Mouse (Mus musculus): ENCODE results near the gene Ntmt1. TPM values are rescaled to one million over a fixed set of nuclear protein-coding genes. Genes with fewer than 3 reads are reported as not detected.
A peak's percentile ranks its signal among the peaks of the same experiment; 100 is the strongest.

Gene Ntmt1
- polyA plus RNA-seq, 1 experiment = 14.6 TPM

DNA sequence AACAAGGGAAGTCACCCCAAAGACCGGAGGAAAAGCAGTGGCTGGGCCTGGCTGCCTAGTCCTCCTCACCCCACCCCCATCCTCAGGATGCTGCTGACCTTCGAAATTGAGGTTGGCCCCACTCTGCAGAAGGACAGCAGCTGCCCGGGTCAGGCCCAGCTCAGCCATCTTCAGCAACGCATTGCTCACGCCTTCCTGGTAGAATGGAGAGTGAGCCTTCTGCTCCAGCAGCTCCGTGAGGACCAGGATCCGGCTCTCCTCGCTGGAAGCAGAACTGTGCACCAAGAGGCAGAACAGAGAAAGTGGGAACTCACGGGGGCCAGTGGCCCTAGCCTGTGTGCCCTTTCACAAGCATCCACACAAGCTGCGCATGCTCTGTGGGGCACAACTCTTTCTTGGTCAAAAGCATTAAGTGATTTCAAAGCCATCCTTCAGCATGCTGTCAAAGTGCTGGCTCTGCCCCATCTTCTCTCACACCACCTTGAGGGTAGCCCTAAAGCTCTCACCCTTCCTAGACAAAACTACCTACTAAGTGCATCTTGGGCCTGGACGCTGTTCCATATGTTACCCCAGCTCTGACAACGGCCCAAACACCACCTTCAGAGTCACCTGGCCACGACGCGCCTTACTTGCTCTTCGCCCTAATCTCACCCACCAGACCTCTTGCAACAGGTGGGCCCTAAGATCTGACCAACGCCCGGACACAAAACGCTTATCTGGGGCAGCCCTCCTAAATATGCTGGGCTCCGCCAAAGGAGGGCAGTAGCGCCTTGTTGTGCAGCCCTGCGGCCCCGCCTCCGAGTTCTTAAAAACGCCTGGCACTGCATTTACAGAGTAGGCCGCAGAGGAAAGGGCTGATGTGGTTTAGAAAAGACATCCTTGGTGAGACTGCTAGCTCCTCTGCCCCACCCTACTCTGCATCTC is 19.5 kb downstream of the Ntmt1 start:
- Histone ChIP-seq H3K4me3 (ENCODE audit: insufficient read depth, low read depth, low read length) (peak overlapping the region; percentile 89), H3K27ac (replicated peaks; ENCODE audit: low read depth, low read length) (no peak overlapping the region), H3K4me1 (ENCODE audit: control insufficient read depth, insufficient read depth, insufficient read length, low read length) (peaks cover 7% of the 10 kb centered on the region)

DNA sequence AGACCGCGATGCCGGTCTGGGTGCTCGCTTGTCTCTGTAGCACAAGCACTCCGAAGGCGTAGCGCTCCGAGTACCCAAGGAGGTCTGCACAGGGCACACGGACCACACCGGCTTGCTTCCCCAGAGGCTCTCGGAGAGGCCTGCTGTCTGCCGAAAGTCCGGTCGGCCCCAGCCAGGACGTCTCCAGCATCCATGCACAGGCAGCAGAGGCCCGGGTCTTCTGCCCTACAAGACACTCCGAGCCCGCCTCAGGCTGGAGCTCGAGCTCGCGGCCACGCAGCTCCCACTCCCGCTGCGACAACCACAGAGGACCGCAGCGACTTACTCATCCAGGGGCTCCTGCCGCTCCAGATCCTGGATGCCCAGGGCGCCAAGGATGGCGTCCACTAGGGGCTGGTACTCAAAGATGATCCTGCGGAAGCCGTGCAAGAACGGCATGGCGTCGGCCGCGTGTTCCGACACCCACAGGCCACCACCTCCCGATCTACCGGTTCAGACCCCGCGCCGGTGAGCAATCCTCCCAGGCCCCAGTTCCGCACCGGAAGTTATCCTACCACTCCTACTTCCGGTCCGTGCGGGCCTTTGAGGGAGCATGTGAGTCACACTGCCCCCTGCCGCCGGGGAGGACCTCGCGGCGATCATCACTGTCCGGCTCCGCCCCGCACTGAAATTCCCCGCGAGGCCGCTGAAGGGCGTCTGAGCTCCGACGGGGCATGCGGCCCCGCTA is 20.3 kb downstream of the Ntmt1 start:
- Histone ChIP-seq H3K4me1 (ENCODE audit: control insufficient read depth, insufficient read depth, insufficient read length, low read length) (peaks cover 7% of the 10 kb centered on the region), H3K4me3 (ENCODE audit: insufficient read depth, low read depth, low read length) (peak overlapping the region; percentile 89), H3K27ac (replicated peaks; ENCODE audit: low read depth, low read length) (peak overlapping the region; percentile 32)

DNA sequence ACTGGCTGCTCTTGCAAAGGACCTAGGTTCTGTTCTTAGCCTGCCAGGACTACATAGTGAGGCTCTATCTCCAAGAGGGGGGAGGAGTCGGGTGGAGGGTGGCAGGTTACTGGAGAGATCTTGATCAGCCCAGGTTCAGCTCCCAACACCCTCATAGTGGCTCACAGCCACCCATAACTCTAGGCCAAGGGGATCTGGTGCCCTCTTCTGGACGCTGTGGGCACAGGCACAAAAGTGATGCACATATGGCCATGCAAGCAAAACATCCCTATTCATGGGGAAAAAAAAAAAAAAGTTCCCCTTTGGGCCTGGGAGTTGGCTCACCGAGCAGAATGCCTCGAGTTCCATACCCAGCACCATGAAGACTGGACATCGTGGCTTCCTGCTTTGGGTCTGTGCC is 21.7 kb downstream of the Ntmt1 start:
- Histone ChIP-seq H3K4me1 (ENCODE audit: control insufficient read depth, insufficient read depth, insufficient read length, low read length) (peaks cover 7% of the 10 kb centered on the region), H3K27ac (replicated peaks; ENCODE audit: low read depth, low read length) (no peak overlapping the region), H3K4me3 (ENCODE audit: insufficient read depth, low read depth, low read length) (no peak overlapping the region)

DNA sequence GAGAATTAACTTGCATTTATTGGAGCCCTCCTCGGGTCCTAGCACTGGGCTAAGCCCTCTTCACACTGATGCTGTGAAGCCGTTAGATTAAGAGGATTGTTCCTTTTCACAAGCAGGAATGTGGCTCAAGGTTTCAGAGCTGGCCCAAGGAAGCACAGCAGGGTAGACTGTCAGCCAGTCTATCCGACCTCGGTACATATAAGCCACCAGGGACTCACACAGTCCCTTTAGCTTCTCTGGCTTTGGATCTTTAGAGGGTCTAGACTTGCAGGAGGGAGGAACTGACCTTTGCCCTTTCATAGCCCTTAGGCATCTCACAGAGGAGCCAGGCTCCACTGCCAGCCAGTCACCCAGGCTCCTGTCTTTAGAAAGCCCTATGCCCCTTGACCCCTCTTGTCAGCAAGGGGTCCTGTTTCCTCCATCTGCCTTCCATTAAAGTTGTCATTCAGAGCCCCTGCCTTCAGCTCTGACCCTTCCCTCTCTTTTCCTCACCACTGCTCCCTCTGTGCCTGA is 22.7 kb downstream of the Ntmt1 start, which contains the start of gene Asb6:
Asb6 (minus strand) TSS at position 51 of the 513 bp plus-strand sequence.
- Histone ChIP-seq H3K4me3 (ENCODE audit: insufficient read depth, low read depth, low read length) (no peak within 1 kb of the TSS), H3K27ac (replicated peaks; ENCODE audit: low read depth, low read length) (no peak within 1 kb of the TSS), H3K4me1 (ENCODE audit: control insufficient read depth, insufficient read depth, insufficient read length, low read length) (peaks cover 7% of the 10 kb centered on the region)

DNA sequence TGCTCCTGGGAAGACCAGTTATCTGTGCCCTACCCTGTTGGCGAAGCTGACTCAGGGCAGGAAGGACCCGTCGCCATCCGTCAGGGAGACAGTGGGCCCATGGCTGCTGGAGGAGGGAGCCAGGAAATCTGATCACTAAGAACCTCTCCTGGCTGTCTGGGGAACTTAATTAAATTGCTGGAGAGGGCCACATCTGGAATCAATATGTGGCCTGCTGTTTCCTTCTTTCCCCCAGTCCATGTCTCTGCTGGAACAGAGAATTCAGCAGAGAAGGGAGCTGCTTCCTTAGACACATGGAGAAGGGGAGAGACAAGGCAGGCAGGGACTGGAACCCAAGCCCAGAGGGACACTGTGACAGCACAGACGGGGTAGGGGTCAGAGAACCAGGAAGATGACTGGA is 26.0 kb downstream of the Ntmt1 start:
- no peaks in the 10 kb centered on the region for H3K4me1 ChIP-seq (ENCODE audit: control insufficient read depth, insufficient read depth, insufficient read length, low read length)
- H3K4me3 ChIP-seq (ENCODE audit: insufficient read depth, low read depth, low read length) = no peak overlapping the region
- no peak overlapping the region for H3K27ac ChIP-seq (replicated peaks; ENCODE audit: low read depth, low read length)

DNA sequence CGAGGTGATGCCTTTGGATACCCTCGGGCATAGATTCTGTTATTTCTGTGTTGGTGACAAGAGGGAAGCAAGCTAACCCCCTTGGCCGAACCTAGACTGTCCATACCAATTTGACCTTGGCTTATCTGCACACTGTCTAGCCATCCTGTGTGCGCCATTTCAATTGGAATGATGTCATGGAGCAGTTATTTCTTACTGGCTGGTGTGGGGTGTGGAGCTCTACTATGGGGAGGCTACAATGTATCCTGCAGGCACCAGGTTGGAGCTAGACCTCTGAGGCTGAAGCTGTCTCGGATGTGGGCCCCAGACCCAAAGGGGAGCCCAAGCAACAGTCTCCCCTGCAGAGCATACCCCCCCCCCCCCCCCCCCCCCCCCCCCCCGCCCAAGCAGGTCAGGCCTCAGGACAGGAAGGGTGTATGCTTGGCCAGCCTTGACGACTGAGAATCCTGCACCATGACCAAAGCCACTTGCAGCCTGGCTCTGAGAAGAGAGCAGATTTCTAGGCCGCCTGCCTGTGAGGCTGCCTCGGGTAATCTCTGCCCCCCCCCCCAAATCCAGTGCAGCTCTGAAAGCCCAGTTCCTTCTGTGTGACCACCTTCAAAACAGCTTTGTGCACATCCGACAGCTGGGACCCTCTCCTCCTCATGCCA is 26.9 kb downstream of the Ntmt1 start, which contains the start of gene Prrx2:
Prrx2 (plus strand) TSS at position 600 of the 650 bp plus-strand sequence.
- Histone ChIP-seq H3K4me1 (ENCODE audit: control insufficient read depth, insufficient read depth, insufficient read length, low read length) (no peaks in the 10 kb centered on the region), H3K4me3 (ENCODE audit: insufficient read depth, low read depth, low read length) (no peak within 1 kb of the TSS), H3K27ac (replicated peaks; ENCODE audit: low read depth, low read length) (no peak within 1 kb of the TSS)

DNA sequence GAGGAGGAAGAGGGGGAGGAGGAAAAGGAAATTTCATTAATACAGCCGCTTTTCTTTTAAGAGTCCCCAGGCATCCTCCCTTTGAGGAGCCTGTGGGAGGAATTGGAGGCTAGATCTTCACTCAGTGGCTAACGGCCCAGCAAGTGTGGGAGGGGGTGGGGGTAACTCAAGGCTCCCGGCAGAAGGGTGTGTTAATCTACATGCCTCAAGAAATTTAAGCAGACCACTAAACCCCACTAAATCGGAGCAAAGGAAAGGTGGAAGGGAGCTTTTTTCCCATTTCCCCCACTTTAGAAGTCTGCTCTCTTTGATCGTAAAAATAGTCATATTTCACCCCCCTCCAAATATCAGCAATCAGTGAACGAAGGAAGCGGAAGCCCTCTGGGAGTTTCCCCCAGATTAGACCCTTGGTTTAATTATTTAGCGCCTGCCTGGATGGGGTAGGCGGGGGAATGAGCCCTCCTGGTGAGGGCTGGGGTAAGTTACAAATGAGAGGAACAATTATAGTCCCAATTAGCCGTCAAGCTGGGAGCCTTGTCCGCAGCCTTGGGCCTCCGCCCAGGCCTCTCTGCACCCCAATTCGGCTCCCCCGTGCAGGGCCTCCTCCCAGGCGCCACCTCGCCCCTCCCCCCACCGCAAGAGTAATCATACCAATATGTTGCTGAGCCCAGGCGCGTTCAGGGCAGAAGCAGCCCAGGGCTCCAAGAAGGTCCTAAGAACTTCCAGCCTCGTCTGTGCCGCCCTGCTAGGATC is 28.8 kb downstream of the Ntmt1 start:
- Histone ChIP-seq H3K4me1 (ENCODE audit: control insufficient read depth, insufficient read depth, insufficient read length, low read length) (no peaks in the 10 kb centered on the region), H3K27ac (replicated peaks; ENCODE audit: low read depth, low read length) (no peak overlapping the region), H3K4me3 (ENCODE audit: insufficient read depth, low read depth, low read length) (no peak overlapping the region)

DNA sequence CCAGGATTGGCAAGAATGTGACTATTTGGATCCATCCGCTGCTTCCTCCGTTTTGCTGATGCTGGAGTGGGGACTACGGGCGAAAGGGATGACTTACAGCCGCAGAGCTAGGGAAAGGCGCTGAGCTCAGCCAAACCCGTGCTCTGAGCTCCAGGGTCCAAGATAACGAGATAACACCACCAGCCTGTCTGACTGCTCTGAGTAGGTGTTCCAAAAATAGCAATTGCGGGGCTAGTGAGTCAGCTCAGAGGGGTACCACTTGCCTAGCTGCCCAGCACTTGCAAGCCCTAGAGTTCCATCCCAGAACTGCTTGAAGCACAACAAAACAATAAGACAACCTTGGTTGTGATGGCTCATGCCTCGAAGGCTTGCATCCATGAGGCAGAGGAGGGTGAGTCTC is 35.0 kb downstream of the Ntmt1 start:
- Histone ChIP-seq H3K4me3 (ENCODE audit: insufficient read depth, low read depth, low read length) (no peak overlapping the region), H3K27ac (replicated peaks; ENCODE audit: low read depth, low read length) (no peak overlapping the region), H3K4me1 (ENCODE audit: control insufficient read depth, insufficient read depth, insufficient read length, low read length) (no peaks in the 10 kb centered on the region)

DNA sequence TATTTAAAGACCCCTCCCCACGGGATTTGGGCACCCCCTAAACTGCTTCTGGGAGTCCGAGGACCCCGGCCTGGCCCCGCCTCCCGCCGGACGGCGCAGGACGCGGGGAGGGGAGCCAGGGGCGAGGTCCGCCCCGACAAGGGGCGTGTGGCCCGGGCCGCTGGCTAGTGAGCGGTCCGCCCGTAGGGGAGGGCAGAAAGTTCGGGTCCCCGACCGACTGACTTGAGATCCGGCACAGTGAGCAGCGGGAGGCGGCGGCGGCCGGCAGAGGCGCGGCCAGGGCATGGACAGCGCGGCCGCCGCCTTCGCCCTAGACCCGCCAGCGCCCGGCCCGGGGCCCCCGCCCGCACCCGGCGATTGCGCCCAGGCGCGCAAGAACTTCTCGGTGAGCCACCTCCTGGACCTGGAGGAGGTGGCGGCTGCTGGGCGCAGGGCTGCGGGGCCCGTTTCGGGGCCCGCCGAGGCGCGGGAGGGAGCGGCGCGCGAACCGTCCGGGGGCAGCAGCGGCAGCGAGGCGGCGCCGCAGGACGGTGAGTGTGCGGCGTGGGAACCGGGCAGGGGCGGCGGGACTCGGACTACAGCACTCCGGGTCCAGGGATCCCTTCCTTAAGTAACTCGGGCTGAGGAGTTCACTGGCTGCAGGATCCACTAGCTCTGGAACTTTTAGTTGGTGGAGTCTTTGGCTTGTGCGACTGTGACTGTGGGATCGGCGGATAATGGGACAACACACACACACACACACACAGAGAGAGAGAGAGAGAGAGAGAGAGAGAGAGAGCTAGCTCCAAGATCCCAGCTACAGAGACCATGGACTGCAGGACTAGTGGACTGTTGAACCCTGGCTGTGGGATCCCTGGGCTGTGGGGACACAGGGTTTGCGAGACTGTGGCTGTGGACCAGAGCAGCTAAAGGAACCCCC is 37.8 kb downstream of the Ntmt1 start:
- Histone ChIP-seq H3K27ac (replicated peaks; ENCODE audit: low read depth, low read length) (no peak overlapping the region), H3K4me3 (ENCODE audit: insufficient read depth, low read depth, low read length) (peak overlapping the region; percentile 48), H3K4me1 (ENCODE audit: control insufficient read depth, insufficient read depth, insufficient read length, low read length) (no peaks in the 10 kb centered on the region)

DNA sequence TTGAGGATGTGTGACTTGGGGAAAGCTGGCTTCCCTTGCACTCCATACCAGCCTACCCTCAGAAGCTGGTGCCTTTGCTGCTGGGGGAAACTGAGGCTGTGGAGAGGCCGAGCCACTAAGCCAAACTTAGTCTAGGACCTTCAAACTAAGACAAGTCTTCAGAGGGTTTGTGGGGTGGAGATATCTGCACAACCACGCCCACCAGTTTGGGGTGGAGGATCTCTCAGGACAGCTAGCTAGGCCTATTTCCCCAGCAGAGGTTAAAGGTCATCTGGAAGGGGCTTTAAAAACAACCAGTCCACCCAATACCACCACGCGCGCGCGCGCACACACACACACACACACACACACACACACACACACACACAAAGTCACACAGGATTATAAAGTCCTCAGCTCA is 38.6 kb downstream of the Ntmt1 start:
- Histone ChIP-seq H3K27ac (replicated peaks; ENCODE audit: low read depth, low read length) (no peak overlapping the region), H3K4me1 (ENCODE audit: control insufficient read depth, insufficient read depth, insufficient read length, low read length) (no peaks in the 10 kb centered on the region), H3K4me3 (ENCODE audit: insufficient read depth, low read depth, low read length) (no peak overlapping the region)

DNA sequence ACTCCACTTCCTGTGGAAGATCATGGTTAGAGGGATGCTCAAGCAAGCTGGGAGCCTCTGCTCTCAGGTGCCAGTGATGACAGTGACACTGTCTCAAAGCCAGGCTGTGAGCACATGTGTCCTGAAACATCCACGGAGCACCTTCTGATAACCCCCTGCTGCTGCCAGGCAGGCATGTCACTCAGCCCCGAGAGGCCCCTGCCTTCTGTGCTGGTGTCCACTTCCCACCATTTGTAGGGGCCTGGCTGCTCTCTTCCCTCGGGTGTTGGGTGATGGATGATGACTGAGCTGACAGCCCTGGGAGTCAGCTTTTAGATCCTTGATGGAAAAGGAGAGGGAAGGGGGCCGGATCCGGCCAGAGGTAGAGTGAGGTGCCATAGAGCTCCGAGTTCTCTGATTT is 39.1 kb downstream of the Ntmt1 start:
- Histone ChIP-seq H3K4me3 (ENCODE audit: insufficient read depth, low read depth, low read length) (no peak overlapping the region), H3K4me1 (ENCODE audit: control insufficient read depth, insufficient read depth, insufficient read length, low read length) (no peaks in the 10 kb centered on the region), H3K27ac (replicated peaks; ENCODE audit: low read depth, low read length) (no peak overlapping the region)

DNA sequence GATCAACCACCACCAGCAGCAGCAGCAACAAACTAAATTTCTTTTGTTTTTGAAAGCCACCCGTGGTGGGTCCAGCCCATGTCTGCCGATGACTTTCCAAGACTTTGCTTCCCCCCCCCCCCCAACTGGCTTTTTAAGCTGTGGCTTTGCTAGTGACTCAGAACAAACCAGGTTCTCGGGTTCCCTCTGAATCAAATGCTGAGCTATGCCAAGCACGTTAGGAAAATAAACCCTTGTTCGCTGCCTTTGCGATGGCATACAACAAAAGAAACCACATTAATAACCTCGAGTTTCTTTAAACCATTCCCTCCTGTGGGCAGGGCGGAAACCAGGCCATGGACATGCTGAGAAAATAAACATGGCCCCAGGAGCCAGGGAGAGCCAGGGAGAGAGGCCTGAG is 40.6 kb downstream of the Ntmt1 start:
- Histone ChIP-seq H3K27ac (replicated peaks; ENCODE audit: low read depth, low read length) (no peak overlapping the region), H3K4me1 (ENCODE audit: control insufficient read depth, insufficient read depth, insufficient read length, low read length) (no peaks in the 10 kb centered on the region), H3K4me3 (ENCODE audit: insufficient read depth, low read depth, low read length) (no peak overlapping the region)

DNA sequence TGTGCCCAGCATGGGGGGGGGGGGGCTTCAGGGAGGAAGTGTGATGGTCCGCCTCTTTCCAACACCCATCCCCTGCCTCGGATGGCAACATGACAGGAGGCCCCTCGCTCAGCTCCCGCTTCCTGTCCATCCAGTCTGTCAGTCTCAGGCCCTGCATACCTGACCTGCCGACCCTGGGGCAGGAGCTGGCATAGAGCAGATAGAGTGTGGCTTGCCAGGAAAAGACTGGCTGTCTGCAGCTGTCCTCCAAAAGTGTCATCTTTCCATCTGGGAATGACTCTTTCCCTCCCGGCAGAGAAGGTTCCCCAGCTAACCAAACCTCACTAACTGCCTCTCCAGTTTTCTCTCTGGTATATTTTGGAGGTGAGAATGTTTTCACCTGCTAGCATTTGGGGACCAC is 43.0 kb downstream of the Ntmt1 start:
- Histone ChIP-seq H3K27ac (replicated peaks; ENCODE audit: low read depth, low read length) (no peak overlapping the region), H3K4me3 (ENCODE audit: insufficient read depth, low read depth, low read length) (no peak overlapping the region), H3K4me1 (ENCODE audit: control insufficient read depth, insufficient read depth, insufficient read length, low read length) (no peaks in the 10 kb centered on the region)
